Mouse (Mus musculus): ENCODE results near the gene Gm20823.
"Not testable (repeated sequence)": the region's sequence is repeated elsewhere in the genome, so short reads cannot be mapped to it uniquely, and the experiment has no call there.

Gene Gm20823

DNA sequence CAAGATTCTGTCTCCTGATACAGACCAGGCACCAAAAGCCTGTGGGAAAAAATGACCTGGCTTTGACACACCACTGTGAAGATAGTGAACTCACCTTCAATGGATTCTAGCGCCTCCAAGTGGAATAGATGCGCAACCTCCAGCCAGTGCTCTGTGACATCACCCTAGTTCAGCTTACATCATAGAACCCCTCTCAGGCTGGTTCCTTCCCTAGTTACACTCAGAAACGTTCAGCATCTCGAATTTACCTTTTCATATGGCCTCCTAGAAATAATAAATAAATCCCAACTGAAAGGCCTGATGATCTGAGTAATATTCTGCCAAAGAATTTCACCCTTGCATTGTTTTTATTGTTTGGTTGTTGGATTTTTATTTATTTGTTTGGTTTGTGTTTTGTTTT is at the start of gene Gm20823:
Gene Gm20823, minus strand, starts transcription at position 101 of the 400 bp plus-strand sequence.
- DNase-seq (ENCODE audit: low spot score), result not testable (repeated sequence)
